ENCODE assay signal across 16 mouse cellular contexts in genomic region chr11:64507024-64507423, GRCm38 (mm10).
"Had no signal": no experiment of that assay in that cellular context is flagged by ENCODE, and none has a peak within 500 bp of the region (broad histone marks: within the 10 kb centered on the region; RNA-seq: fewer than 3 reads in every experiment).

No protein-coding gene starts in this region.

- H3K4me1 ChIP-seq: midbrain, embryonic 12.5 days; midbrain, embryonic 15.5 days had no signal

- ATAC-seq: intestine, embryonic 16.5 days; midbrain, embryonic 15.5 days had no signal

- H3K4me3 ChIP-seq: limb, embryonic 13.5 days; liver, embryonic 13.5 days; midbrain, embryonic 12.5 days; midbrain, embryonic 15.5 days; neural tube, embryonic 13.5 days had no signal

- DNase-seq: kidney, adult 18-20 months; kidney, postnatal 10 days; kidney, postnatal 36 days; left cerebral cortex, postnatal 4 days; liver, embryonic 13.5 days; lung, adult 2 months; lung, postnatal 10 days; retina, postnatal 1 day; thymus, adult 18-20 months; thymus, postnatal 36 days had no signal

- H3K4me2 ChIP-seq: limb, embryonic 13.5 days; liver, embryonic 13.5 days; midbrain, embryonic 12.5 days; midbrain, embryonic 15.5 days; neural tube, embryonic 13.5 days had no signal

- H3K27ac ChIP-seq: limb, embryonic 13.5 days; liver, embryonic 13.5 days; macrophage; midbrain, embryonic 12.5 days; midbrain, embryonic 15.5 days; neural tube, embryonic 13.5 days had no signal

- H3K36me3 ChIP-seq: limb, embryonic 13.5 days; liver, embryonic 13.5 days; midbrain, embryonic 12.5 days; midbrain, embryonic 15.5 days; neural tube, embryonic 13.5 days had no signal

- H3K9ac ChIP-seq: limb, embryonic 13.5 days; liver, embryonic 13.5 days; midbrain, embryonic 12.5 days; midbrain, embryonic 15.5 days; neural tube, embryonic 13.5 days had no signal

- H3K27me3 ChIP-seq: limb, embryonic 13.5 days; liver, embryonic 13.5 days; midbrain, embryonic 15.5 days; neural tube, embryonic 13.5 days had no signal

- H3K9me3 ChIP-seq: liver, embryonic 13.5 days had no signal
